Mouse (Mus musculus): ENCODE data around the gene Ak1.

- no peak for TF ChIP-seq CHD2 (IDR thresholded peaks at IDR 0.05; ENCODE audit: low read depth, low read length)
- no peak for TF ChIP-seq MAFK (IDR thresholded peaks at IDR 0.05; ENCODE audit: insufficient read depth, low read depth, low read length)
- TF ChIP-seq ZC3H11A (IDR thresholded peaks at IDR 0.05; ENCODE audit: borderline replicate concordance, low read depth, low read length): no peak
- no peak for TF ChIP-seq ZNF384 (IDR thresholded peaks at IDR 0.05; ENCODE audit: low read depth, low read length)
These were observed 25.8 kb downstream of the Ak1 start for GRCm38 (mm10) chr2:32647366-32647765.

Data from ES-E14 (cell line).